Comparison of ENCODE assay signal across 8 mouse cellular contexts in genomic region chr7:4964272-4964671, GRCm38 (mm10). TPM values are rescaled to one million over a fixed set of nuclear protein-coding genes. Genes with fewer than 3 reads are reported as not detected.
A peak's percentile ranks its signal among the peaks of the same experiment; 100 is the strongest.
DNase-seq lines count a peak whose midpoint lies in the region; TF ChIP-seq lines count a peak whose summit lies in the region.

Sbk2 (minus strand) TSS chr7:4964406.

- no peaks in the 10 kb centered on the region for H3K4me1 ChIP-seq in ES-Bruce4 (ENCODE audit: control insufficient read depth, insufficient read depth, low read length)
- no peaks in the 10 kb centered on the region for H3K4me1 ChIP-seq in cerebellum, adult 2 months (ENCODE audit: control insufficient read depth, insufficient read depth, low read length)
- H3K4me1 ChIP-seq in lung, adult 2 months (ENCODE audit: control insufficient read depth, insufficient read depth, low read length): no peaks in the 10 kb centered on the region
- H3K4me1 ChIP-seq in olfactory bulb, adult 2 months (ENCODE audit: control insufficient read depth, insufficient read depth, low read length): peaks cover 4% of the 10 kb centered on the region

- TF ChIP-seq POLR2A in ES-Bruce4 (IDR thresholded peaks at IDR 0.05; ENCODE audit: insufficient read depth, low read length): no peak
- TF ChIP-seq POLR2A in cerebellum, adult 2 months (IDR thresholded peaks at IDR 0.05; ENCODE audit: borderline replicate concordance, insufficient read depth, low read length): no peak
- no peak for TF ChIP-seq POLR2A in lung, adult 2 months (IDR thresholded peaks at IDR 0.05; ENCODE audit: borderline replicate concordance, extremely low read depth, low read depth, low read length)
- TF ChIP-seq POLR2A in olfactory bulb, adult 2 months (IDR thresholded peaks at IDR 0.05; ENCODE audit: insufficient read depth, low read depth, low read length): no peak

- H3K36me3 ChIP-seq in ES-Bruce4 (ENCODE audit: control insufficient read depth, insufficient read depth, low read length, poor library complexity, severe bottlenecking): no peaks in the 10 kb centered on the region

- no peak for TF ChIP-seq EP300 in ES-Bruce4 (IDR thresholded peaks at IDR 0.05; ENCODE audit: insufficient read depth, low read depth, low read length)

- no peak within 1 kb of the TSS for H3K9ac ChIP-seq in ES-Bruce4 (ENCODE audit: low read depth, poor library complexity, severe bottlenecking)

- peak; percentile 80 for TF ChIP-seq CTCF in ES-Bruce4 (IDR thresholded peaks at IDR 0.05; ENCODE audit: low read depth, low read length)
- TF ChIP-seq CTCF in cerebellum, adult 2 months (IDR thresholded peaks at IDR 0.05; ENCODE audit: borderline replicate concordance, insufficient read depth, low read depth, low read length): peak; percentile 48; the same call in 1 of the 2 replicates
- peak; percentile 69 for TF ChIP-seq CTCF in lung, adult 2 months (IDR thresholded peaks at IDR 0.05; ENCODE audit: insufficient read depth, low read length)
- TF ChIP-seq CTCF in olfactory bulb, adult 2 months (IDR thresholded peaks at IDR 0.05; ENCODE audit: insufficient read depth, low read depth, low read length): peak; percentile 53

- 7% methylated on average over 10 of the region's 10 CpGs for WGBS in cerebellum, adult 2 months
- 4% methylated on average over 10 of the region's 10 CpGs for WGBS in lung, adult 2 months
- WGBS in olfactory bulb, adult 2 months: 4% methylated on average over 10 of the region's 10 CpGs

- no peak within 1 kb of the TSS for H3K4me3 ChIP-seq in ES-Bruce4 (ENCODE audit: low read depth, low read length)
- no peak within 1 kb of the TSS for H3K4me3 ChIP-seq in cerebellum, adult 2 months (replicated peaks; ENCODE audit: insufficient read depth, low read depth, low read length)
- H3K4me3 ChIP-seq in lung, adult 2 months (replicated peaks; ENCODE audit: extremely low read depth, low read depth, low read length): no peak within 1 kb of the TSS
- H3K4me3 ChIP-seq in olfactory bulb, adult 2 months (ENCODE audit: insufficient read depth, low read depth, low read length): no peak within 1 kb of the TSS

- no peak within 1 kb of the TSS for H3K27ac ChIP-seq in ES-Bruce4 (ENCODE audit: insufficient read depth, low read length)
- no peak within 1 kb of the TSS for H3K27ac ChIP-seq in cerebellum, adult 2 months (ENCODE audit: insufficient read depth, low read length)
- no peak within 1 kb of the TSS for H3K27ac ChIP-seq in olfactory bulb, adult 2 months (ENCODE audit: insufficient read depth, low read depth, low read length)

- peak; percentile 39 to 44 for DNase-seq in cerebellum, adult 2 months
- DNase-seq in forelimb bud, embryonic 11.5 days (ENCODE audit: low read depth, low spot score): peak; percentile 61
- DNase-seq in heart, postnatal 4 days: peak; percentile 91
- DNase-seq in layer of hippocampus, adult 8-10 months (ENCODE audit: low spot score in 2 of 2): peak; percentile 54 to 63
- peak; percentile 80 for DNase-seq in lung, adult 2 months
- peak; percentile 68 for DNase-seq in testis, postnatal 14 days (ENCODE audit: low spot score)

- H3K9me3 ChIP-seq in ES-Bruce4 (replicated peaks; ENCODE audit: control insufficient read depth, insufficient read depth, low read length, poor library complexity, severe bottlenecking): no peaks in the 10 kb centered on the region

- no peaks in the 10 kb centered on the region for H3K27me3 ChIP-seq in ES-Bruce4 (ENCODE audit: control insufficient read depth, insufficient read depth, low read length, poor library complexity, severe bottlenecking)
- no peaks in the 10 kb centered on the region for H3K27me3 ChIP-seq in cerebellum, adult 2 months (ENCODE audit: control insufficient read depth, insufficient read depth, low read length)

RNA-seq across cellular contexts. Expression of gene Sbk2, which starts in this region (rescaled TPM):
- 0.48 and 1.0 TPM in 2 replicates for polyA plus RNA-seq in ES-Bruce4 (2011; ENCODE audit: insufficient read depth, insufficient read length, low read depth, missing spikeins)
- polyA plus RNA-seq in cerebellum, adult 2 months (2012; rRNA removed): 0.15 and 0.38 TPM in 2 replicates
- total RNA-seq in heart, postnatal 4 days (2021): 10 to 100 TPM; 10.6 TPM
- total RNA-seq in layer of hippocampus, adult 8-10 months (2022): 1 to 10 TPM in 1 of 4 experiments, under 1 TPM in 2, not detected in 1; 0.58 to 1.1 (median 0.90) TPM
- polyA plus RNA-seq in lung, adult 2 months (2012; rRNA removed): 5.6 and 24.2 TPM in 2 replicates
- not detected in 2 replicates for polyA plus RNA-seq in olfactory bulb, adult 2 months (2012; ENCODE audit: insufficient read depth, insufficient read length, low replicate concordance, missing spikeins)

Comparison
In these comparisons a context has a peak if more than half of its experiments do, and no peak if none do; other contexts are left out.
1. RNA of gene Sbk2 (total RNA-seq): 10.6 TPM in heart, postnatal 4 days; 0.58 to 1.1 TPM in layer of hippocampus, adult 8-10 months; every median in the first group is over 4 times any median in the second.
2. Peak in DNase-seq in cerebellum, adult 2 months; RNA of the gene not detected or under 1 TPM.
3. Peak in every context shown above with its lines, with median percentiles within 50 percentile points of each other: CTCF ChIP-seq and DNase-seq.